Mouse (Mus musculus) thymus, postnatal 0 days (tissue): ENCODE results near the gene Map4k4. TPM values are rescaled to one million over a fixed set of nuclear protein-coding genes. Genes with fewer than 3 reads are reported as not detected.

ENCODE experiments used
- polyA plus RNA-seq: library from polyadenylated mRNA; unstranded; fragments of >200 nt; fragmentation: Nextera tagmentation; extraction: Ambion mirVana; gene quantifications from 2 replicates; pipeline ENCODE4 v1.2.1, GENCODE M21; 2015

Gene Map4k4
- polyA plus RNA-seq, 1 experiment from 2014 or later = 32.0 TPM

Other genes starting within 250 kb of the Map4k4 start
- 0.21 and 0.34 TPM in 2 replicates for gene Creg2, start 249.4 kb upstream of the Map4k4 start, polyA plus RNA-seq
- gene Rfx8, start 179.9 kb upstream of the Map4k4 start, polyA plus RNA-seq = 0.12 and 0.31 TPM in 2 replicates
- not detected in 2 replicates for gene Gm3646, start 95.6 kb upstream of the Map4k4 start, polyA plus RNA-seq
- 10.3 and 10.7 TPM in 2 replicates for gene Il1r2, start 173.2 kb downstream of the Map4k4 start, polyA plus RNA-seq